Mouse (Mus musculus): Measurements from ENCODE around the gene 1810030O07Rik. TPM values are rescaled to one million over a fixed set of nuclear protein-coding genes. Genes with fewer than 3 reads are reported as not detected.
A peak's percentile ranks its signal among the peaks of the same experiment; 100 is the strongest.
"Not testable (repeated sequence)": the region's sequence is repeated elsewhere in the genome, so short reads cannot be mapped to it uniquely, and the experiment has no call there.

Gene 1810030O07Rik
- 30.4 and 30.5 TPM in 2 replicates for polyA plus RNA-seq (2015; fragmentation: Nextera tagmentation; extraction: Ambion mirVana)

DNA sequence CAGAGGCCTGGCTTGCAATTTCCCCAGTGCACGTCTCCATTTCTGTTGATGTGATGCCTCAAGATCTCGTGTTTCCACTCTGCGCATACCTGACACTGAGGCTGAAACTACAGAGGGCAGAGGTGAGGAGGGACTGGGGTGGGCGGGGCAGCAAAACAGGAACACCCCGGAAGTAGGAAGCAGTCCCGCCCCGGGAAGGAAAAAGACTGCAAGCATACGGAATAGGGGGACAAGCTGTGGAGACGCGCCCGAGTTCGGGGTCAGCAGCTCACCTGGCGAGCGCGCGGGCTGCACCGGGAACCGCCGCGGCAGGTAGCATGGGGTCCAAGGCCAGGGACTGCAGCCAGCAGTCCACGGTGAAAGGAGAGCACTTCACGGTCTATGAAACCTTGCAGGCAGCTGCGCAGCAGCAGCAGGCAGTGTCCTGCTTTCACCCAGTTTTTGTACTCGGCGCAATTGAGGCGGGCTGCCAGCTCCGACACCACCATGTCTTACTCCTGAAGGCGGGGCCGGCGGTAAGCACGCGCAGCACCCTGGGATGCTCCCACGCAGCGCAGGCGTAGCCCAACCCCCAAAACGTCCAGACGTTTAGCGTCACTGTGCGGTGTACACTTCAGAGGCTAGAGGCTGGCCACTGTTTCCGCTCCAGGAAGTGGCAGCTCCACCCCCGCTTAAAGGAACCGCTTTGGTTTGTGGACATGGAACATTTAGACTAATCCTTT is at the start of gene 1810030O07Rik:
TSS of gene 1810030O07Rik (minus strand) at position 615 of the 722 bp plus-strand sequence.
- Histone ChIP-seq H3K4me1 (peaks cover 12% of the 10 kb centered on the region), H3K27me3 (no peaks in the 10 kb centered on the region), H3K9me3 (no peaks in the 10 kb centered on the region), H3K27ac (replicated peaks) (peak within 1 kb of the TSS; percentile 91), H3K9ac (replicated peaks) (peak within 1 kb of the TSS; percentile 66), H3K36me3 (peaks cover 11% of the 10 kb centered on the region), H3K4me2 (replicated peaks) (peak within 1 kb of the TSS; percentile 47), H3K4me3 (peak within 1 kb of the TSS; percentile 70)
- ATAC-seq (replicated peaks): peak; percentile 100
- 11% methylated on average over 41 of the region's 42 CpGs for WGBS

GRCm38 (mm10) chrX:12716036-12716435 is 42.6 kb upstream of the 1810030O07Rik start:
- no peak for ATAC-seq (replicated peaks)
- 83% methylated on average over 4 of the region's 4 CpGs for WGBS

GRCm38 (mm10) chrX:12713796-12714195 is 40.3 kb upstream of the 1810030O07Rik start:
- Histone ChIP-seq H3K27me3 (no peaks in the 10 kb centered on the region), H3K36me3 (peaks cover 14% of the 10 kb centered on the region), H3K9ac (replicated peaks) (no peak overlapping the region), H3K27ac (replicated peaks) (no peak overlapping the region), H3K4me2 (replicated peaks) (no peak overlapping the region), H3K4me1 (no peaks in the 10 kb centered on the region), H3K9me3 (no peaks in the 10 kb centered on the region), H3K4me3 (no peak overlapping the region)
- no peak for ATAC-seq (replicated peaks)
- WGBS: 93% methylated on average over 7 of the region's 7 CpGs

More at GRCm38 (mm10) chrX:12716036-12716435, 42.6 kb upstream of the 1810030O07Rik start:
- no peak overlapping the region for H3K9ac ChIP-seq (replicated peaks)
- H3K4me2 ChIP-seq (replicated peaks): no peak overlapping the region
- no peaks in the 10 kb centered on the region for H3K9me3 ChIP-seq
- H3K4me3 ChIP-seq: no peak overlapping the region
- H3K36me3 ChIP-seq: peaks cover 13% of the 10 kb centered on the region
- no peaks in the 10 kb centered on the region for H3K27me3 ChIP-seq
- H3K27ac ChIP-seq (replicated peaks): no peak overlapping the region
- H3K4me1 ChIP-seq: no peaks in the 10 kb centered on the region

DNA sequence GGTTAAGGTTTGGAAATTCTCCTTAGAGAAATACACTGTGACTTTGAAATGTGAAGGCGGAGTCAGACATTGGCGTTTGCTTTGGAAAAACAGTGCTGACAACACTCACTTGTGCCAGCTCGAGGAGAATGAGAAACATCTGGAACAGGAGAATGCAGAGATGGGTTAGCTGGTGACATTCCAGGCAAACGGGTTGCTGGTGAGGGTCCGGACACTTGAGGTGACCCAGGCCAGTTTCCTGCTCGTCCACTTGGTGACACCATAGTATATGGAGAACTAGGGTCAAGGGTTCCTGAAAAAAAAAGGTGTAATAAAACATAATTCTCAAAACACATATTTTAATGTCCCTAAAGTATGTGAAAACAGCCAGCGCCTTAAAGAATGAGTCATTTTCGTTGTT is 13.4 kb upstream of the 1810030O07Rik start:
- Histone ChIP-seq H3K9ac (replicated peaks) (no peak overlapping the region), H3K36me3 (peaks cover 16% of the 10 kb centered on the region; the same call in 1 of the 2 replicates), H3K9me3 (no peaks in the 10 kb centered on the region), H3K4me2 (replicated peaks) (no peak overlapping the region), H3K27me3 (no peaks in the 10 kb centered on the region), H3K4me3 (no peak overlapping the region), H3K4me1 (no peaks in the 10 kb centered on the region), H3K27ac (replicated peaks) (no peak overlapping the region)
- no peak for ATAC-seq (replicated peaks)
- WGBS: 84% methylated on average over 8 of the region's 8 CpGs

- Histone ChIP-seq H3K4me3 (no peak overlapping the region), H3K27me3 (no peaks in the 10 kb centered on the region), H3K9ac (replicated peaks) (no peak overlapping the region), H3K4me1 (no peaks in the 10 kb centered on the region), H3K4me2 (replicated peaks) (no peak overlapping the region), H3K9me3 (no peaks in the 10 kb centered on the region), H3K36me3 (peaks cover 18% of the 10 kb centered on the region; the same call in 1 of the 2 replicates), H3K27ac (replicated peaks) (no peak overlapping the region)
- no peak for ATAC-seq (replicated peaks)
Measured at GRCm38 (mm10) chrX:12686071-12686470, 12.6 kb upstream of the 1810030O07Rik start.

DNA sequence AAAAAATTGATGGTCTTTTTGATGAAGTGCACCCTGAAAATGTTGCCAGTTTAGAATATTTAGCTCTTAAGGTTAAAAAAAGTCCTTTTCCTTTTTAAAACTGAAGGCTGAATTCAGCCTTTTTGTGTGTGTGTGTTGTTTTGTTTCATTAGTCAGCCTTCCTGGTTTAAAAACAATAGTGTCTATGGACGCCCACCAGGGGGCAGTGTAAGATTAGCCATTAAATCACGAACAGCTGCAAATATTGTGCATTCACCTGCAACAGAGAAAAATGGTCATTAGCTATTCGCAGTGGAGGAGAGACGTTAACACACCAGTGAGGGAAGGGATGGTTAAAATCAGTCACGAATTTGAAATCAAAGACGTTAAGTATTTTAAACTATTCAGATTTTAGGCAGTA is 3.9 kb upstream of the 1810030O07Rik start:
- 0 out of 2 replicates have a peak, but pooled peaks cover 3% of the 10 kb centered on the region for H3K36me3 ChIP-seq
- peaks cover 10% of the 10 kb centered on the region for H3K4me1 ChIP-seq
- no peaks in the 10 kb centered on the region for H3K27me3 ChIP-seq
- 17% methylated on average over 6 of the region's 6 CpGs for WGBS
- no peak overlapping the region for H3K9ac ChIP-seq (replicated peaks)
- H3K4me3 ChIP-seq: no peak overlapping the region
- 0 out of 2 replicates have a peak overlapping the region, but pooled peaks have one; percentile 23 for H3K27ac ChIP-seq (replicated peaks)
- no peaks in the 10 kb centered on the region for H3K9me3 ChIP-seq
- no peak for ATAC-seq (replicated peaks)
- H3K4me2 ChIP-seq (replicated peaks): no peak overlapping the region

DNA sequence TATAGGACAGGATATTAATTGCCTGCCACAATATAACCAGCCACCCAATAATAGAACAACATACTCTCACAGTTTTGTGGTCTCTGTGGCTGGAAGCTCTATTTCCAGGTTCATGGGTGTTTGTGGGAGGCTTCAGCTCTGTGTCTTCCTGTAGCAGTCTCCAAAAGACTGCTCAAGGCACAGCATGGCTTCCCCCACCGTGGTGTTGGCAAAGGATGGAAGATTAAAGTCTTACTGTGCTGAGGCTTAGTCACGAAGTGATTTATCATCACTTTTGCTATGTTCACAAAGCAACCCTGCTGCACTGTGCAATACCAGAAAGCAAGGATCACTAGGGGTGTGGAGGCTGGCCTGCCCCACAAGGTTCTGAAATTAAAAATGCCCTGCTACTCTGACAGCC is 19.6 kb downstream of the 1810030O07Rik start:
- Histone ChIP-seq H3K27me3 (no peaks in the 10 kb centered on the region), H3K4me1 (no peaks in the 10 kb centered on the region), H3K9me3 (no peaks in the 10 kb centered on the region), H3K4me2 (replicated peaks) (no peak overlapping the region), H3K36me3 (peaks cover 9% of the 10 kb centered on the region; the same call in 1 of the 2 replicates), H3K4me3 (no peak overlapping the region), H3K27ac (replicated peaks) (no peak overlapping the region), H3K9ac (replicated peaks) (no peak overlapping the region)
- no peak for ATAC-seq (replicated peaks)
- 72% methylated on average over 2 of the region's 2 CpGs for WGBS

DNA sequence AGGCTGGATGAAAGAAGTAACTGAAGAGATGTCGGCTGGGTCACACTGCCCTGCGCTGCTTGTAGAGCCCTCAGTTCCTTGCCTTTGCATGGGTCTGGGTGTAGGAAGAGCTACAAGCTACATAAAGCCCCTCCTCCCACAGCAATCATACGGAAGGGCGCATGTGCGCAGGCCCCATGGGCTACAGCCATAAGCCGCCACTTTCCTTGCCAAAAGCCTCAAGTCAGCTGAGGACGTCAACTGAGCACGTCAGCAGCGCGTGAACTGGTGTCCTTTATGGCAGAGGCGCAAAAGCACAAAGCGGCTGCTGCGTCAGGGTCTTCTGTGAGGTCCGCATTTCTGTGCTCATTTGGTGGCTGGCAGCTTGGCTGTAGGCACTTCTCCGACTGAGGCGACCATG is 21.6 kb downstream of the 1810030O07Rik start:
- WGBS: 94% methylated on average over 16 of the region's 16 CpGs
- no peak for ATAC-seq (replicated peaks)
- H3K4me2 ChIP-seq (replicated peaks): no peak overlapping the region
- no peak overlapping the region for H3K27ac ChIP-seq (replicated peaks)
- no peak overlapping the region for H3K9ac ChIP-seq (replicated peaks)
- H3K36me3 ChIP-seq: peaks cover 6% of the 10 kb centered on the region; the same call in 1 of the 2 replicates
- H3K4me3 ChIP-seq: no peak overlapping the region
- no peaks in the 10 kb centered on the region for H3K4me1 ChIP-seq
- H3K9me3 ChIP-seq: no peaks in the 10 kb centered on the region
- H3K27me3 ChIP-seq: no peaks in the 10 kb centered on the region

DNA sequence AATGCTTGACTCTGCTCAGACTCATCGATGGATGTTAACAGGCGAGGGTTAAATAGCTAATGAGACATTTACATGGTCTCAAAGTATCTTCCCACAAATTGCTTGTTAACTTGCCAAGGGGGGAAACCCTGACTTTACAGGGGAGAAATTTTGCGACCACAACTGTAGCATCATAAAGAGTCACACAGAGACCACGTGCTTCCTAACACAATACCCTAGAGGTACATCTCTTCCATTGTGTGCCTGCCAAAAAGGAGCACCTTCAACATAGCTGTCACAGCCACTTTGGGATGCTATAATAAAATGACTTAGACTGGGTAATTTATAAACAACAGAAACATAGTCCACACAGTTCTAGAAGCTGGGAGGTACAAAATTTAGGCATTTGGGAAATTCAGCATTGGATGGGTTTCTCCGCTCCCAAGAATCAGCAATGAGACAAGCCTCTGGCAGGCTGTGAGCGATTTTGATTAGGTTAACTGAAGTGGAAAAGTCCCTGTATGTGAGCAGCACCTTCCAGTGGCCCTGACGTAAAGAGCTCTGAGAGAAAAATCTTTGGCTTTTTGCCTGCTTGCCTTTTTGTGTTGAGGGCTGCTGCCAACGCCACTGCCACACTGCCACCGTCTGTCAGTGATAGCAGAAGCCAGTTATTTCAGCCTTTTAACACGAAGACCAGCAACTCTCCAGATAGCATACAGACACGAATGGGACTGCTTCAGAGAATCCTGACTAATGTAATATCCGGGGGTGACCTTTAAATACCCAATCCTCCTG is 27.8 kb downstream of the 1810030O07Rik start:
- H3K4me1 ChIP-seq: peaks cover 3% of the 10 kb centered on the region; the same call in 1 of the 2 replicates
- no peak overlapping the region for H3K4me3 ChIP-seq
- ATAC-seq (replicated peaks): peak; percentile 48
- no peak overlapping the region for H3K9ac ChIP-seq (replicated peaks)
- H3K9me3 ChIP-seq: no peaks in the 10 kb centered on the region
- H3K27ac ChIP-seq (replicated peaks): no peak overlapping the region
- no peaks in the 10 kb centered on the region for H3K36me3 ChIP-seq
- no peak overlapping the region for H3K4me2 ChIP-seq (replicated peaks)
- WGBS: 36% methylated on average over 12 of the region's 12 CpGs
- H3K27me3 ChIP-seq: no peaks in the 10 kb centered on the region

- Histone ChIP-seq H3K27me3 (no peaks in the 10 kb centered on the region), H3K4me1 (peaks cover 3% of the 10 kb centered on the region; the same call in 1 of the 2 replicates), H3K9me3 (no peaks in the 10 kb centered on the region), H3K36me3 (no peaks in the 10 kb centered on the region), H3K4me3 (no peak overlapping the region), H3K9ac (replicated peaks) (no peak overlapping the region), H3K27ac (replicated peaks) (no peak overlapping the region), H3K4me2 (replicated peaks) (no peak overlapping the region)
- 38% methylated on average over 2 of the region's 2 CpGs for WGBS
- no peak for ATAC-seq (replicated peaks)
Measured at GRCm38 (mm10) chrX:12644976-12645375, 28.5 kb downstream of the 1810030O07Rik start.

DNA sequence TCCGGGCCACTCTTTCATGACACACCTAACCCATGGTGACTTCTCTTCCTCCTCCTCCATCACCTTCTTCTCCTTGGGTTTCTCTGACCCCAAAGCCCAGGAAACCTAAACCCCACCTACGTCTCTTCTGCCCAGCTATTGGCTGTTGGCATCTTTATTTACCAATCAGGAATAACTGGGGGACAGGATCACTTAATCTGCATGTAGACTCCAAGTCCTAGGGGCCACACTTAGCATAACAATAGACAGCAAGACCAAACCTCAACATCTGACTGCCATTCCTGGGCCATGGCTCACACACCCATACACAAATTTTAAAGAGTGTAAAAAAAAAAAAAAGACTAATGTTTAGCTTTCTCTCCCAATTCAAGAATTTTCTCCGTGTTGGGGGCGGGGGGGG is 48.3 kb downstream of the 1810030O07Rik start:
- H3K36me3 ChIP-seq: no peaks in the 10 kb centered on the region
- WGBS: 74% methylated on average over 4 of the region's 4 CpGs
- no peak overlapping the region for H3K4me2 ChIP-seq (replicated peaks)
- H3K27me3 ChIP-seq: no peaks in the 10 kb centered on the region
- no peak for ATAC-seq (replicated peaks)
- H3K4me1 ChIP-seq: no peaks in the 10 kb centered on the region
- H3K9ac ChIP-seq (replicated peaks): no peak overlapping the region
- H3K27ac ChIP-seq (replicated peaks): no peak overlapping the region
- no peak overlapping the region for H3K4me3 ChIP-seq
- H3K9me3 ChIP-seq: no peaks in the 10 kb centered on the region

GRCm38 (mm10) chrX:12612360-12612759 is 61.1 kb downstream of the 1810030O07Rik start:
- not testable (repeated sequence) for H3K9me3 ChIP-seq; H3K27me3 ChIP-seq; H3K4me3 ChIP-seq; H3K4me2 ChIP-seq (replicated peaks); H3K9ac ChIP-seq (replicated peaks); H3K4me1 ChIP-seq; H3K27ac ChIP-seq (replicated peaks); ATAC-seq (replicated peaks)
- peaks cover 19% of the 10 kb centered on the region; the same call in 1 of the 2 replicates for H3K36me3 ChIP-seq
- 86% methylated on average over 1 of the region's 1 CpGs for WGBS
